Mouse (Mus musculus): ENCODE results near the gene Dync1li1.

Gene Dync1li1

GRCm38 (mm10) chr9:114771565-114771964 lies 83.0 kb downstream of the Dync1li1 start:
- DNase-seq: no peak

Data from kidney, adult 18-20 months (tissue).